Mouse (Mus musculus) limb, embryonic 15.5 days (tissue): Measurements from ENCODE around the gene Mrpl30. TPM values are rescaled to one million over a fixed set of nuclear protein-coding genes. Genes with fewer than 3 reads are reported as not detected.

Experiments used
- ATAC-seq: fragments of 200-750 bp; cut with Nextera tagmentation; 2 replicates; pipeline ENCODE4 v1.8.0; 2017; ENCODE audit warnings: low read depth, moderate TSS enrichment; ENCODE audit not compliant: insufficient number of reproducible peaks, low FRiP score, low TSS enrichment
- H3K27ac ChIP-seq: fragments of 300-500 bp; sonication (generic); 2 replicates; pipeline ENCODE4 v1.5.1; 2015; ENCODE audit warnings: moderate library complexity, mild to moderate bottlenecking, inconsistent platforms
- H3K27me3 ChIP-seq: fragments of 300-500 bp; sonication (generic); 2 replicates; pipeline ENCODE4 v1.6.1; 2015; ENCODE audit warnings: inconsistent platforms
- H3K36me3 ChIP-seq: fragments of 300-500 bp; sonication (generic); 2 replicates; pipeline ENCODE4 v1.6.1; 2015; ENCODE audit warnings: inconsistent platforms
- H3K4me1 ChIP-seq: fragments of 300-500 bp; sonication (generic); 2 replicates; pipeline ENCODE4 v1.6.1; 2015; ENCODE audit warnings: inconsistent platforms
- H3K4me2 ChIP-seq: fragments of 300-500 bp; sonication (generic); 2 replicates; pipeline ENCODE4 v1.6.1; 2015; ENCODE audit warnings: mild to moderate bottlenecking, inconsistent platforms
- H3K4me3 ChIP-seq: fragments of 300-500 bp; sonication (generic); 2 replicates; pipeline ENCODE4 v1.5.1; 2015; ENCODE audit warnings: mild to moderate bottlenecking, inconsistent platforms
- H3K9ac ChIP-seq: fragments of 300-500 bp; sonication (generic); 2 replicates; pipeline ENCODE4 v1.6.1; 2015; ENCODE audit warnings: inconsistent platforms
- H3K9me3 ChIP-seq: fragments of 300-500 bp; sonication (generic); 2 replicates; pipeline ENCODE4 v1.6.1; 2016; ENCODE audit warnings: inconsistent platforms
- WGBS: fragments of 180-500 bp; shearing (Covaris S2); methylation state at CpG from one replicate; pipeline ENCODE4 v1.1.7; 2015; 5-methylcytosine and 5-hydroxymethylcytosine counted together
- polyA plus RNA-seq: library from polyadenylated mRNA; unstranded; fragments of >200 nt; fragmentation: Nextera tagmentation; extraction: Ambion mirVana; gene quantifications from 2 replicates; pipeline ENCODE4 v1.2.1, GENCODE M21; 2015

Gene Mrpl30
- polyA plus RNA-seq, 1 experiment from 2014 or later: 215 TPM

- WGBS: 6% methylated on average over 33 of the region's 33 CpGs
- Histone ChIP-seq H3K4me3 (peak overlapping the region; percentile 60), H3K9ac (peak overlapping the region; percentile 29), H3K27ac (peak overlapping the region; percentile 81), H3K36me3 (peaks cover 28% of the 10 kb centered on the region), H3K4me2 (peak overlapping the region; percentile 64), H3K27me3 (no peaks in the 10 kb centered on the region), H3K4me1 (peaks cover 9% of the 10 kb centered on the region), H3K9me3 (no peaks in the 10 kb centered on the region)
- ATAC-seq: peak; percentile 91
Measured at GRCm38 (mm10) chr1:37872131-37873067, 17.9 kb upstream of the Mrpl30 start.

DNA sequence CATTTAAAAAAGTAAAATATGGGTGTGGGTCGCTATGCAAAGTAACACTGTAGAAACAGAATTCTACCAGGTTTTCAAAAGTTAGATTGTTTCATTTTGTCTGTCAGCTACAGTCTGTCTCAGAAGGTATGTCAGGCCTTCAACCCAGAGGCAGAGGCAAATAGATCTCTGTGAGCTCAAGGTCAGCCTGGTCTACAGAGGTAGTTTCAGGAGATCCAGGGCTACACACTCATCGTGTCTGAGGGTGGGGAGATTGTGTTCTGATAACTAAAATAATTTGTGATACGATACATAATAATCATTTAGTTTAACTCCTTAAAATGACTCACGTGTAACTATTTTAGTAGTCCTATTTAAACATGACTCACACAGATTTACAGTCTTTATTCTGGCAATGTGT, 17.1 kb upstream of the Mrpl30 start:
- H3K27me3 ChIP-seq: no peaks in the 10 kb centered on the region
- ATAC-seq: no peak
- H3K4me2 ChIP-seq: peak overlapping the region; percentile 64
- H3K4me3 ChIP-seq: peak overlapping the region; percentile 60; the same call in 1 of the 2 replicates
- H3K27ac ChIP-seq: 0 out of 2 replicates have a peak overlapping the region, but pooled peaks have one; percentile 81
- no peak overlapping the region for H3K9ac ChIP-seq
- peaks cover 9% of the 10 kb centered on the region for H3K4me1 ChIP-seq
- WGBS: 88% methylated on average over 4 of the region's 4 CpGs
- no peaks in the 10 kb centered on the region for H3K9me3 ChIP-seq
- peaks cover 35% of the 10 kb centered on the region for H3K36me3 ChIP-seq

DNA sequence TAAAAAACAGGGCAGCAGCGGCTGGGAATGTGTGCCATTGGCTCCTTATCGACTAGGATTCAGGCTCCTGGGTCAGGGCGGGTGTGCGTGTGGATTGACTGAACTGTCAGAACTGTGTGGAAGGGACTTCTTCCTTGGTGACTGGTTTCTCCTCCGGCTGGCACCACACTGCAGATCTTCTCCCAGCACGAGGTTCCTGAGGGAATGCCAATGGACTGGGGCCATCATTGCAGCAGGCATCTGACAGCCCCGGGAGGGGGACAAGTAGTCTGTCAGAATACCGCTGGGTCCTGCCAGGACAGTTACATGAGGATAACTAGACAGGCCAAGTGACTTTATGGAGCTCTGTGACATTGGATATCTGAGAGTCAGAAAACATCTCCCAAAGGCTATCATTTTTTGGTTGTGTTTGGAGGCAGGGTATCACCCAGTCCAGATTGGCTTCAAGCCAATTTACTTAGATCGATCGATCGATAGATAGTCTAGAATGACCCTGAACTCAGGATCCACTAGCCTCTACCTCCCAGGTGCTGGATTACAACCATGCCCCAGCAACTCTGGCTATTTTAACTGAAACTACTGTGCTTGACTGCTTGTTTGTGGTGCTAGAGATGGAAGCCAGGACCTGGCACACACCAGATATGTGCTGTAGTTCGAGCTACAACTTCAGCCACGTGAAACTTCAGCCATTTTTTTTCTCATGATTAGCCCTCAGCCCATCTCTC, 12.4 kb upstream of the Mrpl30 start:
- no peak for ATAC-seq

GRCm38 (mm10) chr1:37883411-37883810, 6.9 kb upstream of the Mrpl30 start:
- H3K27me3 ChIP-seq: no peaks in the 10 kb centered on the region
- no peaks in the 10 kb centered on the region for H3K4me1 ChIP-seq
- no peak for ATAC-seq
- H3K36me3 ChIP-seq: peaks cover 58% of the 10 kb centered on the region
- H3K27ac ChIP-seq: no peak overlapping the region
- no peak overlapping the region for H3K9ac ChIP-seq
- H3K4me3 ChIP-seq: no peak overlapping the region
- whole genome bisulfite sequencing: 93% methylated on average over 4 of the region's 4 CpGs
- H3K9me3 ChIP-seq: no peaks in the 10 kb centered on the region
- H3K4me2 ChIP-seq: no peak overlapping the region

More for the DNA sequence above, 12.4 kb upstream of the Mrpl30 start:
- Histone ChIP-seq H3K4me3 (no peak overlapping the region), H3K27ac (no peak overlapping the region), H3K36me3 (peaks cover 71% of the 10 kb centered on the region), H3K4me1 (no peaks in the 10 kb centered on the region), H3K9ac (no peak overlapping the region), H3K27me3 (no peaks in the 10 kb centered on the region), H3K4me2 (no peak overlapping the region), H3K9me3 (no peaks in the 10 kb centered on the region)
- WGBS: 92% methylated on average over 13 of the region's 13 CpGs

- Histone ChIP-seq H3K4me1 (peaks cover 5% of the 10 kb centered on the region), H3K9ac (no peak overlapping the region), H3K27me3 (no peaks in the 10 kb centered on the region), H3K4me2 (no peak overlapping the region), H3K27ac (no peak overlapping the region), H3K9me3 (no peaks in the 10 kb centered on the region), H3K4me3 (no peak overlapping the region), H3K36me3 (peaks cover 48% of the 10 kb centered on the region)
- WGBS: 80% methylated on average over 4 of the region's 4 CpGs
- no peak for ATAC-seq
Measured at GRCm38 (mm10) chr1:37884451-37884850, 5.8 kb upstream of the Mrpl30 start.

GRCm38 (mm10) chr1:37889206-37889605, 1.1 kb upstream of the Mrpl30 start:
- Histone ChIP-seq H3K4me3 (peak overlapping the region; percentile 71), H3K27ac (no peak overlapping the region), H3K4me1 (peaks cover 15% of the 10 kb centered on the region), H3K36me3 (peaks cover 19% of the 10 kb centered on the region), H3K9ac (0 out of 2 replicates have a peak overlapping the region, but pooled peaks have one; percentile 58), H3K9me3 (no peaks in the 10 kb centered on the region), H3K27me3 (no peaks in the 10 kb centered on the region), H3K4me2 (peak overlapping the region; percentile 69)
- no peak for ATAC-seq
- 78% methylated on average over 7 of the region's 7 CpGs for WGBS

DNA sequence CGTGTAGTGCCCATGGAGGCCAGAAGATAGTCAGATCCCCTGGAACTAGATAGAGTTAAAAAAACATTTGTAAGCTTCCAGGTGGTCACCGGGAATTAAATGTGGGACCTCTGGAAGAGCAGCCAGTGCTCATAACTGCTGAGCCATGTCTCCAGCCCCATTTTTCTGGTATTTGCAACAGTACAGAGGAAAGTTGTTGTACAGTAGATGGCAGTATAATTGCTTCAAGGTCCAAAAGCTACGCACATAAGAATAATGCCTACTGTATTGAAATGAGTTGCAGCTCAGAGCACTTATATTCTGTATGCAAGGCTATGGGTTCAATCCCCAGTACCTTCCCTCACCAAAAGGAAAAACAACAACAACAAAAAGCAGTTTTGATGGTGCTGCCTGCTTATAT, 1.1 kb downstream of the Mrpl30 start:
- Histone ChIP-seq H3K4me3 (peak overlapping the region; percentile 71), H3K27ac (no peak overlapping the region), H3K4me2 (peak overlapping the region; percentile 69), H3K9me3 (no peaks in the 10 kb centered on the region), H3K9ac (no peak overlapping the region), H3K36me3 (peaks cover 30% of the 10 kb centered on the region), H3K4me1 (peaks cover 15% of the 10 kb centered on the region), H3K27me3 (no peaks in the 10 kb centered on the region)
- no peak for ATAC-seq
- WGBS: 58% methylated on average over 3 of the region's 3 CpGs

DNA sequence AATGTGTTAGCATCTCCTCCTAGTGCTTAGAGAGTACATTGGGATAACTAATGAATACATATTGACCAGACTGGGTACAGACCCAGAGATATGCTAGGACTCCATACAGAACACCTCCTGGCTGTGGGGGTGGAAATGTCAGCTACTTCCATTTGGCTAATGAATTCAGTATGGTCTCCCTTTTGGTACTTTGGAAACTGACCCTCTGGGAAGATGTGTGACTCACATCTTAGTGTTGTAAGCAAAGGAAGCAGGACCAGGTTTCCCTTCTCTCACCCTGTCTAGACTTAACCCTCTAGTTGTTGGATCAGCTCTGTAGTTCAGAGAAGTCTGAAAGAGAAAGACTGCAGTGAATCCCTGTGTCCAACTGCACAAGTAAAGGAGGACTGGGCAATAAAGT, 4.3 kb downstream of the Mrpl30 start:
- Histone ChIP-seq H3K9ac (no peak overlapping the region), H3K27me3 (no peaks in the 10 kb centered on the region), H3K4me3 (no peak overlapping the region), H3K27ac (no peak overlapping the region), H3K4me1 (peaks cover 8% of the 10 kb centered on the region), H3K4me2 (no peak overlapping the region), H3K9me3 (no peaks in the 10 kb centered on the region), H3K36me3 (peaks cover 53% of the 10 kb centered on the region)
- no peak for ATAC-seq

DNA sequence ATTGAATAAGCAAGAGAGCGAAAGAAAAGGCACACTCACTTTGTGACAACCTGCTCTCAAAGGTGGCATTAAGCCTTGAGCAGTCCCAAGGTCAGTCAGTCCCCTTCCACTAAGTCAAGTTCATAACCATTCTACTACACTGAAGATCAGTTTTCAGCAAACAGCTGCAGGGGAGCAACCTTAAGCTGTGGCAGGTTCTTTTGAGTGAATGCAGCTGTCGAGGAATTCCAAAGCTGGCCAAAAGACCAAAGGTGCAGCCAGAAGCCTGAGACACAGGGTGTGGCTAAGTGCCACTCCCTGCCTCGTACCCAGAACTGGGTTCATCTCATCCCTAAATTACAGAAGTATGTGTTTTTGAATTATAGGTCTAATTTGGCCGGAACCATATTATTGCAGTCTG, 9.5 kb downstream of the Mrpl30 start:
- H3K9ac ChIP-seq: no peak overlapping the region
- H3K4me2 ChIP-seq: no peak overlapping the region
- H3K4me3 ChIP-seq: no peak overlapping the region
- ATAC-seq: no peak
- no peaks in the 10 kb centered on the region for H3K4me1 ChIP-seq
- 66% methylated on average over 4 of the region's 4 CpGs for WGBS
- peaks cover 46% of the 10 kb centered on the region for H3K36me3 ChIP-seq
- no peaks in the 10 kb centered on the region for H3K9me3 ChIP-seq
- no peak overlapping the region for H3K27ac ChIP-seq
- H3K27me3 ChIP-seq: no peaks in the 10 kb centered on the region

GRCm38 (mm10) chr1:37900288-37900687, 10.0 kb downstream of the Mrpl30 start:
- Histone ChIP-seq H3K36me3 (peaks cover 41% of the 10 kb centered on the region), H3K9ac (no peak overlapping the region), H3K4me1 (no peaks in the 10 kb centered on the region), H3K4me3 (no peak overlapping the region), H3K9me3 (no peaks in the 10 kb centered on the region), H3K4me2 (no peak overlapping the region), H3K27ac (no peak overlapping the region), H3K27me3 (no peaks in the 10 kb centered on the region)
- no peak for ATAC-seq
- WGBS: 49% methylated on average over 6 of the region's 6 CpGs

GRCm38 (mm10) chr1:37903178-37903577, 12.9 kb downstream of the Mrpl30 start:
- no peaks in the 10 kb centered on the region for H3K4me1 ChIP-seq
- no peaks in the 10 kb centered on the region for H3K27me3 ChIP-seq
- H3K36me3 ChIP-seq: peaks cover 16% of the 10 kb centered on the region
- H3K4me2 ChIP-seq: no peak overlapping the region
- 33% methylated on average over 6 of the region's 6 CpGs for WGBS
- no peak overlapping the region for H3K4me3 ChIP-seq
- no peak for ATAC-seq
- H3K9ac ChIP-seq: no peak overlapping the region
- H3K27ac ChIP-seq: no peak overlapping the region
- H3K9me3 ChIP-seq: no peaks in the 10 kb centered on the region

DNA sequence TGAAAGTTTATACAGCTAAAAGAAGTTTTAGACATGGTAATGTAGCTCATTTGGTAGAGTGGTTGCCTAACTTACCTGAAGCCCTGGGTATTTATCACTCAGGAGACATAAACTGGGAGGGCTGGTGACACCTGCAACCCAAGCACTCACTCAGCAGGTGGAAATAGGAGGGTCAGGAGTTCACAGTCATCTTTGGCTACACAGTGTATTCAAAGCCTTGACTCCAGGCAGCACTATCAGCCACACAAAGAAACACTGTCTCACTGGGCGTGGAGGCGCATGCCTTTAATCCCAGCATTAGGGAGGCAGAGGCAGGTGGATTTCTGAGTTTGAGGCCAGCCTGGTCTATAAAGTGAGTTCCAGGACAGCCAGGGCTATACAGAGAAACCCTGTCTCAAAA, 22.5 kb downstream of the Mrpl30 start:
- Histone ChIP-seq H3K4me2 (no peak overlapping the region), H3K4me3 (no peak overlapping the region), H3K27ac (no peak overlapping the region), H3K9ac (no peak overlapping the region), H3K4me1 (no peaks in the 10 kb centered on the region), H3K36me3 (no peaks in the 10 kb centered on the region), H3K9me3 (no peaks in the 10 kb centered on the region), H3K27me3 (peaks cover 4% of the 10 kb centered on the region; the same call in 1 of the 2 replicates)
- 85% methylated on average over 2 of the region's 2 CpGs for WGBS
- no peak for ATAC-seq
